Mouse (Mus musculus): Measurements from ENCODE around the gene Ubqln1.
A peak's percentile ranks its signal among the peaks of the same experiment; 100 is the strongest.

The Ubqln1 gene

GRCm38 (mm10) chr13:58197981-58198640, 17.3 kb downstream of the Ubqln1 start:
- DNase-seq, result no peak

GRCm38 (mm10) chr13:58197211-58197610, 18.2 kb downstream of the Ubqln1 start:
- no peak for DNase-seq

GRCm38 (mm10) chr13:58194908-58195307, 20.5 kb downstream of the Ubqln1 start:
- DNase-seq, result no peak

- no peak for DNase-seq
These were observed 22.2 kb downstream of the Ubqln1 start for GRCm38 (mm10) chr13:58193221-58193620.

- DNase-seq, result no peak
These were observed 23.3 kb downstream of the Ubqln1 start for GRCm38 (mm10) chr13:58192146-58192545.

- no peak for DNase-seq
These were observed 23.9 kb downstream of the Ubqln1 start for GRCm38 (mm10) chr13:58191516-58191915.

GRCm38 (mm10) chr13:58189473-58189872, 26.0 kb downstream of the Ubqln1 start:
- DNase-seq, result no peak

- DNase-seq, result peak; percentile 84
These were observed 27.0 kb downstream of the Ubqln1 start for GRCm38 (mm10) chr13:58188412-58188811.

GRCm38 (mm10) chr13:58187751-58188150, 27.7 kb downstream of the Ubqln1 start:
- no peak for DNase-seq

GRCm38 (mm10) chr13:58186281-58186680, 29.2 kb downstream of the Ubqln1 start:
- no peak for DNase-seq

- no peak for DNase-seq
These were observed 31.3 kb downstream of the Ubqln1 start for GRCm38 (mm10) chr13:58184111-58184510.

- no peak for DNase-seq
These were observed 33.6 kb downstream of the Ubqln1 start for GRCm38 (mm10) chr13:58181607-58182551.

- peak; percentile 98 for DNase-seq
These were observed 37.8 kb downstream of the Ubqln1 start for GRCm38 (mm10) chr13:58177511-58178208.

GRCm38 (mm10) chr13:58176105-58176504, 39.3 kb downstream of the Ubqln1 start:
- DNase-seq, result no peak

- DNase-seq, result no peak
These were observed 47.3 kb downstream of the Ubqln1 start for GRCm38 (mm10) chr13:58168119-58168518.

GRCm38 (mm10) chr13:58163343-58163742, 52.1 kb downstream of the Ubqln1 start:
- no peak for DNase-seq

- no peak for DNase-seq
These were observed 54.7 kb downstream of the Ubqln1 start for GRCm38 (mm10) chr13:58160761-58161160.

- peak; percentile 87 for DNase-seq
These were observed 57.1 kb downstream of the Ubqln1 start for GRCm38 (mm10) chr13:58158099-58158912.

- DNase-seq, result peak; percentile 86
These were observed 57.9 kb downstream of the Ubqln1 start, which contains the start of gene Idnk for GRCm38 (mm10) chr13:58157447-58158098. Gene Idnk, plus strand, starts transcription at chr13:58157649.

GRCm38 (mm10) chr13:58157036-58157435, 58.4 kb downstream of the Ubqln1 start:
- DNase-seq, result no peak

- no peak for DNase-seq
These were observed 59.4 kb downstream of the Ubqln1 start for GRCm38 (mm10) chr13:58156031-58156430.

- DNase-seq, result no peak
These were observed 65.0 kb downstream of the Ubqln1 start for GRCm38 (mm10) chr13:58150442-58150841.
